Mouse (Mus musculus) liver, postnatal 0 days (tissue): ENCODE results near the gene Bicdl2.

Experiments used
- CTCF ChIP-seq: sonication (generic); IDR thresholded peaks from 2 replicates; pipeline ENCODE4 v1.5.1; 2016; ENCODE audit warnings: antibody characterized with exemption, low read depth
- EP300 ChIP-seq: IDR thresholded peaks from 2 replicates; pipeline ENCODE4 v1.6.1; 2016; ENCODE audit warnings: antibody characterized with exemption, low read depth, mild to moderate bottlenecking

DNA sequence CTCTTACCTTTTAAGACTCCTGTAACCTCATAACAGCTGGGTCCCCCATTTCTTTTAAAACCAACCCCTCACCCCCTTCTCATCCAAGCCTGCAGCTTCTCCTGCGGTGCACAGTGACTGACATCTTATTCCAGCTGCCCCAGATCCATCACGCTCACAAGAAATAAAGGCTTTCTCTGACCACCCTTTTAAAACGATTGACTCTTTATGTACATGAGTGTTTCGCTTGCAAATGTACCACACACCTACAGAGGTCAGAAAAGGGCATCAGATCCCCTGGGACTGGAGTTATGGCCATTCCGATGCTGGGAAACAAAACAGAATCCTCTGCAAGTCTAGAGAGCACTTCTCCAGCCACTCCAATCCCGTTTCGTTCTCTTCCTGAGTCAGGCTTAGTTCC lies 32.5 kb upstream of the Bicdl2 start:
- TF ChIP-seq CTCF (no peak), EP300 (no peak)
